Mouse (Mus musculus) layer of hippocampus, postnatal 36 days (tissue): ENCODE results near the gene Car15. TPM values are rescaled to one million over a fixed set of nuclear protein-coding genes. Genes with fewer than 3 reads are reported as not detected.

Source experiments
- DNase-seq, 2 experiments: peaks; one replicate each; pipeline ENCODE4 v3.0.0; 2022
- total RNA-seq, 2 experiments: library from RNA; stranded (reverse); gene quantifications; 2 replicates each; pipeline ENCODE4 v1.2.3; 2021

Gene Car15
- 10 to 100 TPM; 12.8 to 16.4 TPM for total RNA-seq

GRCm38 (mm10) chr16:17838051-17838450, at the start of gene Car15:
Car15 (minus strand) TSS chr16:17838364.
- DNase-seq, result no peak

- DNase-seq, result no peak
Observed at GRCm38 (mm10) chr16:17884116-17884515, 46.0 kb upstream of the Car15 start.

- no peak for DNase-seq
Observed at GRCm38 (mm10) chr16:17882196-17882595, 44.0 kb upstream of the Car15 start.

- DNase-seq, result no peak
Observed at GRCm38 (mm10) chr16:17879571-17879970, 41.4 kb upstream of the Car15 start.

- no peak for DNase-seq
Observed at GRCm38 (mm10) chr16:17876096-17876495, 37.9 kb upstream of the Car15 start.

- no peak for DNase-seq
Observed at GRCm38 (mm10) chr16:17875174-17875573, 37.0 kb upstream of the Car15 start.

GRCm38 (mm10) chr16:17872995-17873394, 34.8 kb upstream of the Car15 start:
- DNase-seq, result no peak

- no peak for DNase-seq
Observed at GRCm38 (mm10) chr16:17871248-17871647, 33.1 kb upstream of the Car15 start.

- no peak for DNase-seq
Observed at GRCm38 (mm10) chr16:17865770-17866169, 27.6 kb upstream of the Car15 start.

GRCm38 (mm10) chr16:17865293-17865692, 27.1 kb upstream of the Car15 start:
- no peak for DNase-seq

- DNase-seq, result no peak
Observed at GRCm38 (mm10) chr16:17858592-17858991, 20.4 kb upstream of the Car15 start.

- no peak for DNase-seq
Observed at GRCm38 (mm10) chr16:17857157-17857556, 19.0 kb upstream of the Car15 start.

GRCm38 (mm10) chr16:17853263-17853662, 15.1 kb upstream of the Car15 start:
- no peak for DNase-seq

- DNase-seq, result no peak
Observed at GRCm38 (mm10) chr16:17851860-17852259, 13.7 kb upstream of the Car15 start.

GRCm38 (mm10) chr16:17851331-17851730, 13.2 kb upstream of the Car15 start:
- no peak for DNase-seq

- DNase-seq, result no peak
Observed at GRCm38 (mm10) chr16:17849486-17849885, 11.3 kb upstream of the Car15 start.

- DNase-seq, result peak in 1 of 2 experiments; percentile 41
Observed at GRCm38 (mm10) chr16:17848928-17849327, 10.8 kb upstream of the Car15 start.

GRCm38 (mm10) chr16:17848431-17848830, 10.3 kb upstream of the Car15 start:
- no peak for DNase-seq

- no peak for DNase-seq
Observed at GRCm38 (mm10) chr16:17843701-17844365, 5.7 kb upstream of the Car15 start.

GRCm38 (mm10) chr16:17842437-17842836, 4.3 kb upstream of the Car15 start:
- no peak for DNase-seq

GRCm38 (mm10) chr16:17839976-17840375, 1.8 kb upstream of the Car15 start:
- DNase-seq, result no peak

GRCm38 (mm10) chr16:17835481-17835880, 2.7 kb downstream of the Car15 start:
- no peak for DNase-seq

GRCm38 (mm10) chr16:17834543-17834942, 3.6 kb downstream of the Car15 start:
- no peak for DNase-seq

GRCm38 (mm10) chr16:17833681-17834399, 4.3 kb downstream of the Car15 start:
- peak; percentile 63 to 66 for DNase-seq
